Mouse (Mus musculus): ENCODE data around the gene Tmem206. TPM values are rescaled to one million over a fixed set of nuclear protein-coding genes. Genes with fewer than 3 reads are reported as not detected.

Gene Tmem206
- polyA plus RNA-seq, 2 experiments = 4.1 to 6.3 TPM

GRCm38 (mm10) chr1:191369140-191369539 is 43.4 kb downstream of the Tmem206 start:
- H3K27ac ChIP-seq = no peak overlapping the region
- peaks cover 5% of the 10 kb centered on the region for H3K36me3 ChIP-seq (replicated peaks; ENCODE audit: control insufficient read depth, insufficient read depth, low read depth)
- DNase-seq (ENCODE audit: low read depth in 3 of 3, low spot score in 3 of 3) (no peak), ATAC-seq (ENCODE audit: insufficient read depth) (no peak)
- H3K4me1 ChIP-seq (replicated peaks; ENCODE audit: control insufficient read depth in 2 of 2, insufficient read depth in 2 of 2, low read length in 1 of 2) = peaks cover 0 to 2% of the 10 kb centered on the region in 2 experiments; a peak in 2 of 4 replicates
- H3K4me2 ChIP-seq (ENCODE audit: low read depth) = no peak overlapping the region
- H3K4me3 ChIP-seq (ENCODE audit: insufficient read depth in 1 of 2, low read depth in 2 of 2, low read length in 2 of 2) = no peak overlapping the region
- H3K9me3 ChIP-seq (ENCODE audit: control insufficient read depth, low read length) = no peaks in the 10 kb centered on the region
- TF ChIP-seq EP300 (IDR thresholded peaks at IDR 0.05; ENCODE audit: low read depth) (no peak), CTCF (IDR thresholded peaks at IDR 0.05; ENCODE audit: low read depth) (no peak)
- H3K9ac ChIP-seq (replicated peaks) = no peak overlapping the region
- no peaks in the 10 kb centered on the region for H3K27me3 ChIP-seq (ENCODE audit: control insufficient read depth, insufficient read depth, low read length)

- WGBS (ENCODE audit: insufficient replicate concordance) = 27% methylated on average over 10 of the region's 10 CpGs
- TF ChIP-seq EP300 (IDR thresholded peaks at IDR 0.05; ENCODE audit: low read depth) (0 out of 2 replicates have a peak, but pooled peaks have one; percentile 37), CTCF (IDR thresholded peaks at IDR 0.05; ENCODE audit: low read depth) (no peak)
- Histone ChIP-seq H3K4me2 (ENCODE audit: low read depth) (peak overlapping the region; percentile 61), H3K4me1 (replicated peaks; ENCODE audit: control insufficient read depth in 2 of 2, insufficient read depth in 2 of 2, low read length in 1 of 2) (peaks cover 11 to 21% of the 10 kb centered on the region in 2 experiments), H3K36me3 (replicated peaks; ENCODE audit: control insufficient read depth, insufficient read depth, low read depth) (no peaks in the 10 kb centered on the region; the same call in 1 of the 2 replicates), H3K4me3 (ENCODE audit: insufficient read depth in 1 of 2, low read depth in 2 of 2, low read length in 2 of 2) (no peak overlapping the region), H3K27ac (peak overlapping the region; percentile 47), H3K9me3 (ENCODE audit: control insufficient read depth, low read length) (no peaks in the 10 kb centered on the region), H3K27me3 (ENCODE audit: control insufficient read depth, insufficient read depth, low read length) (no peaks in the 10 kb centered on the region), H3K9ac (replicated peaks) (no peak overlapping the region; the same call in 1 of the 2 replicates)
- peak; percentile 94 for ATAC-seq (ENCODE audit: insufficient read depth)
- peak in 2 of 3 experiments; percentile 53 to 55 for DNase-seq (ENCODE audit: low read depth in 3 of 3, low spot score in 3 of 3)
Measured at GRCm38 (mm10) chr1:191374993-191375643, 49.4 kb downstream of the Tmem206 start.

GRCm38 (mm10) chr1:191375644-191375998 is 49.9 kb downstream of the Tmem206 start:
- 13% methylated on average over 5 of the region's 5 CpGs for WGBS (ENCODE audit: insufficient replicate concordance)
- H3K27ac ChIP-seq = peak overlapping the region; percentile 47
- no peak overlapping the region for H3K4me3 ChIP-seq (ENCODE audit: insufficient read depth in 1 of 2, low read depth in 2 of 2, low read length in 2 of 2)

GRCm38 (mm10) chr1:191378080-191378479 is 52.4 kb downstream of the Tmem206 start:
- Histone ChIP-seq H3K4me1 (replicated peaks; ENCODE audit: control insufficient read depth in 2 of 2, insufficient read depth in 2 of 2, low read length in 1 of 2) (peaks cover 13 to 21% of the 10 kb centered on the region in 2 experiments), H3K27ac (no peak overlapping the region), H3K9me3 (ENCODE audit: control insufficient read depth, low read length) (no peaks in the 10 kb centered on the region), H3K4me3 (ENCODE audit: insufficient read depth in 1 of 2, low read depth in 2 of 2, low read length in 2 of 2) (no peak overlapping the region), H3K4me2 (ENCODE audit: low read depth) (no peak overlapping the region), H3K27me3 (ENCODE audit: control insufficient read depth, insufficient read depth, low read length) (no peaks in the 10 kb centered on the region), H3K9ac (replicated peaks) (no peak overlapping the region), H3K36me3 (replicated peaks; ENCODE audit: control insufficient read depth, insufficient read depth, low read depth) (no peaks in the 10 kb centered on the region)
- WGBS (ENCODE audit: insufficient replicate concordance) = 84% methylated on average over 2 of the region's 2 CpGs
- TF ChIP-seq CTCF (IDR thresholded peaks at IDR 0.05; ENCODE audit: low read depth) (no peak), EP300 (IDR thresholded peaks at IDR 0.05; ENCODE audit: low read depth) (no peak)
- no peak for DNase-seq (ENCODE audit: low read depth in 3 of 3, low spot score in 3 of 3)
- ATAC-seq (ENCODE audit: insufficient read depth) = no peak

More at GRCm38 (mm10) chr1:191375644-191375998, 49.9 kb downstream of the Tmem206 start:
- TF ChIP-seq CTCF (IDR thresholded peaks at IDR 0.05; ENCODE audit: low read depth) = no peak
- no peak for TF ChIP-seq EP300 (IDR thresholded peaks at IDR 0.05; ENCODE audit: low read depth)
- Histone ChIP-seq H3K27me3 (ENCODE audit: control insufficient read depth, insufficient read depth, low read length) (no peaks in the 10 kb centered on the region), H3K4me2 (ENCODE audit: low read depth) (peak overlapping the region; percentile 61), H3K9me3 (ENCODE audit: control insufficient read depth, low read length) (no peaks in the 10 kb centered on the region), H3K9ac (replicated peaks) (peak overlapping the region; percentile 49; the same call in 1 of the 2 replicates), H3K36me3 (replicated peaks; ENCODE audit: control insufficient read depth, insufficient read depth, low read depth) (no peaks in the 10 kb centered on the region; the same call in 1 of the 2 replicates), H3K4me1 (replicated peaks; ENCODE audit: control insufficient read depth in 2 of 2, insufficient read depth in 2 of 2, low read length in 1 of 2) (peaks cover 11 to 21% of the 10 kb centered on the region in 2 experiments)
- DNase-seq (ENCODE audit: low read depth in 3 of 3, low spot score in 3 of 3) (no peak), ATAC-seq (ENCODE audit: insufficient read depth) (peak; percentile 43; the same call in 1 of the 2 replicates)

GRCm38 (mm10) chr1:191380843-191381242 is 55.1 kb downstream of the Tmem206 start:
- Histone ChIP-seq H3K4me3 (ENCODE audit: insufficient read depth in 1 of 2, low read depth in 2 of 2, low read length in 2 of 2) (no peak overlapping the region), H3K9ac (replicated peaks) (no peak overlapping the region), H3K27me3 (ENCODE audit: control insufficient read depth, insufficient read depth, low read length) (no peaks in the 10 kb centered on the region), H3K9me3 (ENCODE audit: control insufficient read depth, low read length) (no peaks in the 10 kb centered on the region), H3K27ac (no peak overlapping the region), H3K36me3 (replicated peaks; ENCODE audit: control insufficient read depth, insufficient read depth, low read depth) (no peaks in the 10 kb centered on the region; the same call in 1 of the 2 replicates), H3K4me2 (ENCODE audit: low read depth) (no peak overlapping the region), H3K4me1 (replicated peaks; ENCODE audit: control insufficient read depth in 2 of 2, insufficient read depth in 2 of 2, low read length in 1 of 2) (peaks cover 7 to 8% of the 10 kb centered on the region in 2 experiments)
- TF ChIP-seq EP300 (IDR thresholded peaks at IDR 0.05; ENCODE audit: low read depth) = no peak
- no peak for DNase-seq (ENCODE audit: low read depth in 3 of 3, low spot score in 3 of 3)
- WGBS (ENCODE audit: insufficient replicate concordance) = 64% methylated on average over 3 of the region's 3 CpGs
- ATAC-seq (ENCODE audit: insufficient read depth) = no peak

Measured in liver, embryonic 14.5 days (tissue).